Mouse (Mus musculus): Measurements from ENCODE around the gene Wfdc10.
A peak's percentile ranks its signal among the peaks of the same experiment; 100 is the strongest.

- TF ChIP-seq POLR2A (IDR thresholded peaks at IDR 0.05; ENCODE audit: borderline replicate concordance, insufficient read depth, low read length) (no peak), CTCF (IDR thresholded peaks at IDR 0.05; ENCODE audit: borderline replicate concordance, insufficient read depth, low read depth, low read length) (peak; percentile 78)
Observed at GRCm38 (mm10) chr2:164678848-164679625, 23.2 kb downstream of the Wfdc10 start.

Data from cerebellum, adult 2 months (tissue).